Mouse (Mus musculus) CD4-positive, CD25-positive, alpha-beta regulatory T cell, adult 4 months (primary cell): Measurements from ENCODE around the gene Myl3. TPM values are rescaled to one million over a fixed set of nuclear protein-coding genes. Genes with fewer than 3 reads are reported as not detected.

Experiments
- ATAC-seq: one replicate; pipeline ENCODE4 v1.8.0; 2017
- polyA plus RNA-seq, 2 experiments: library from polyadenylated mRNA; unstranded; fragments of 100-300 nt; shearing (Covaris generic); gene quantifications; one replicate each; pipeline ENCODE4 v1.2.1; 2017

Myl3 gene
- polyA plus RNA-seq, 2 experiments from 2014 or later, result not detected

- ATAC-seq, result no peak
Observed at GRCm38 (mm10) chr9:110731859-110732258, 9.8 kb upstream of the Myl3 start.

GRCm38 (mm10) chr9:110732623-110733022, 9.0 kb upstream of the Myl3 start:
- ATAC-seq, result peak; percentile 88

GRCm38 (mm10) chr9:110733102-110733501, 8.6 kb upstream of the Myl3 start:
- ATAC-seq, result no peak

- peak; percentile 41 for ATAC-seq
Observed at GRCm38 (mm10) chr9:110734154-110734553, 7.5 kb upstream of the Myl3 start.

GRCm38 (mm10) chr9:110736362-110736761, 5.3 kb upstream of the Myl3 start:
- no peak for ATAC-seq

GRCm38 (mm10) chr9:110738054-110738453, 3.6 kb upstream of the Myl3 start:
- no peak for ATAC-seq

- no peak for ATAC-seq
Observed at GRCm38 (mm10) chr9:110739961-110740360, 1.7 kb upstream of the Myl3 start.

GRCm38 (mm10) chr9:110742295-110742950, 762 bp downstream of the Myl3 start:
- no peak for ATAC-seq

GRCm38 (mm10) chr9:110742951-110743455, 1.3 kb downstream of the Myl3 start:
- ATAC-seq, result no peak

GRCm38 (mm10) chr9:110743456-110744323, 2.0 kb downstream of the Myl3 start:
- no peak for ATAC-seq

GRCm38 (mm10) chr9:110745752-110746151, 4.1 kb downstream of the Myl3 start:
- no peak for ATAC-seq

GRCm38 (mm10) chr9:110746238-110746637, 4.6 kb downstream of the Myl3 start:
- no peak for ATAC-seq

GRCm38 (mm10) chr9:110746961-110747360, 5.3 kb downstream of the Myl3 start, which contains the start of gene Pth1r:
Gene Pth1r, minus strand, starts transcription at chr9:110747145.
- ATAC-seq, result no peak

GRCm38 (mm10) chr9:110748451-110748850, 6.8 kb downstream of the Myl3 start:
- no peak for ATAC-seq

- ATAC-seq, result no peak
Observed at GRCm38 (mm10) chr9:110750404-110751187, 8.9 kb downstream of the Myl3 start.

GRCm38 (mm10) chr9:110751412-110751811, 9.8 kb downstream of the Myl3 start:
- no peak for ATAC-seq

GRCm38 (mm10) chr9:110752917-110753435, 11.3 kb downstream of the Myl3 start:
- no peak for ATAC-seq

GRCm38 (mm10) chr9:110753773-110754172, 12.1 kb downstream of the Myl3 start:
- no peak for ATAC-seq

GRCm38 (mm10) chr9:110757816-110758215, 16.2 kb downstream of the Myl3 start:
- no peak for ATAC-seq

GRCm38 (mm10) chr9:110758605-110759004, 16.9 kb downstream of the Myl3 start:
- no peak for ATAC-seq

- ATAC-seq, result no peak
Observed at GRCm38 (mm10) chr9:110759265-110759664, 17.6 kb downstream of the Myl3 start.

GRCm38 (mm10) chr9:110760886-110761285, 19.2 kb downstream of the Myl3 start:
- no peak for ATAC-seq

- no peak for ATAC-seq
Observed at GRCm38 (mm10) chr9:110762763-110763162, 21.1 kb downstream of the Myl3 start.
